Mouse (Mus musculus): ENCODE results near the gene Ripply3. TPM values are rescaled to one million over a fixed set of nuclear protein-coding genes. Genes with fewer than 3 reads are reported as not detected.

Gene Ripply3
- not detected in 2 replicates for polyA plus RNA-seq (2012)

GRCm38 (mm10) chr16:94327781-94328711, at the start of gene Ripply3:
TSS of gene Ripply3 (plus strand) at chr16:94328420.
- TF ChIP-seq GATA1 (IDR thresholded peaks at IDR 0.05; ENCODE audit: low read length), result no peak

GRCm38 (mm10) chr16:94283972-94284371, 44.2 kb upstream of the Ripply3 start:
- TF ChIP-seq GATA1 (IDR thresholded peaks at IDR 0.05; ENCODE audit: low read length), result no peak

- no peak for TF ChIP-seq GATA1 (IDR thresholded peaks at IDR 0.05; ENCODE audit: low read length)
Measured at GRCm38 (mm10) chr16:94287826-94288225, 40.4 kb upstream of the Ripply3 start.

- TF ChIP-seq GATA1 (IDR thresholded peaks at IDR 0.05; ENCODE audit: low read length), result no peak
Measured at GRCm38 (mm10) chr16:94289138-94290072, 38.8 kb upstream of the Ripply3 start.

GRCm38 (mm10) chr16:94290073-94290999, 37.9 kb upstream of the Ripply3 start:
- TF ChIP-seq GATA1 (IDR thresholded peaks at IDR 0.05; ENCODE audit: low read length), result no peak

- no peak for TF ChIP-seq GATA1 (IDR thresholded peaks at IDR 0.05; ENCODE audit: low read length)
Measured at GRCm38 (mm10) chr16:94291141-94291540, 37.1 kb upstream of the Ripply3 start.

GRCm38 (mm10) chr16:94298081-94298480, 30.1 kb upstream of the Ripply3 start:
- TF ChIP-seq GATA1 (IDR thresholded peaks at IDR 0.05; ENCODE audit: low read length), result no peak

- TF ChIP-seq GATA1 (IDR thresholded peaks at IDR 0.05; ENCODE audit: low read length), result no peak
Measured at GRCm38 (mm10) chr16:94299210-94299609, 29.0 kb upstream of the Ripply3 start.

- TF ChIP-seq GATA1 (IDR thresholded peaks at IDR 0.05; ENCODE audit: low read length), result no peak
Measured at GRCm38 (mm10) chr16:94301194-94301593, 27.0 kb upstream of the Ripply3 start.

GRCm38 (mm10) chr16:94301696-94302095, 26.5 kb upstream of the Ripply3 start:
- TF ChIP-seq GATA1 (IDR thresholded peaks at IDR 0.05; ENCODE audit: low read length), result no peak

- TF ChIP-seq GATA1 (IDR thresholded peaks at IDR 0.05; ENCODE audit: low read length), result no peak
Measured at GRCm38 (mm10) chr16:94302274-94303202, 25.7 kb upstream of the Ripply3 start.

- no peak for TF ChIP-seq GATA1 (IDR thresholded peaks at IDR 0.05; ENCODE audit: low read length)
Measured at GRCm38 (mm10) chr16:94303203-94303535, 25.1 kb upstream of the Ripply3 start.

- no peak for TF ChIP-seq GATA1 (IDR thresholded peaks at IDR 0.05; ENCODE audit: low read length)
Measured at GRCm38 (mm10) chr16:94307526-94307925, 20.7 kb upstream of the Ripply3 start.

- no peak for TF ChIP-seq GATA1 (IDR thresholded peaks at IDR 0.05; ENCODE audit: low read length)
Measured at GRCm38 (mm10) chr16:94307942-94308341, 20.3 kb upstream of the Ripply3 start.

Measured in G1E-ER4 (cell line).